8 mouse cellular contexts compared by ENCODE assay signal in the genomic region with DNA sequence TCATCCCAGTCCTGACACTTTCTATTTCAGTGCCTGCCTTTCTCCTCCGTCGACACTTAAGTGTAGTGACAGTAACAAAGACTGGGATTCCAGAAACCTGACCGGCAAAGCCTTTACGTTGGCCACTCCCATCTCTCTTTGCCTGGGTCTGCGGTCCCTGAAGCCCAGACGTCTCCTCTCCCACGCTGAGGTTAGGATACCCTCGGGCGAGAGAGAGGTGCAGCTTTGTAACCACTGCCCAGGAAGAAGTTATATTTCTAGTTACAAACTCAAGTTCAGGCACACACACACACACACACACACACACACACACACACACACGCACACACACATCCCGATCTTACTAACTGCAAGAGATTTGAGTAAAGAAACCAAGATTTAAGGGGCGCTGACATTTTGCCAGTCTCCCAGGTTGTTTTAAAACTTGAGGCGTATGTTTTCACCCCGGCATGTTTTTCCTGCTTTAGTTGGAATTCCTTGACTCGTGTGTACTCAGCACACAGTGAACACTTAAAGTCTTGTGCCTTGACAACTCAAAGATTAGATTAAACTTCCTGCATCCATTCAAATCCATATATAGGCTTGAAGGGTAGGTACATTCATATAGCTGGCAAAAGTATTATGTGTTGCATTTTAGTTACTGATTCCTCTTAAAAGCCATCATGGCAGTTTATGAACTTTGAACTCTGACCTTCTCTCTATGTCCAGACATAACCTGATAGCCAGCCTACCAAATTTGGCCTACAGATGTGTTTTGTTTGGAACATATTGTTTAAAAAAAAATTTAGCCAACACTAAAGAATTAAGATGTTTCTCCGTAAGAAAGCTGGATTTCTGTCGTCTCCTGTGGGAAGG. TPM values are rescaled to one million over a fixed set of nuclear protein-coding genes. Genes with fewer than 3 reads are reported as not detected.
DNase-seq lines count a peak whose midpoint lies in the region; ATAC-seq and TF ChIP-seq lines count a peak whose summit lies in the region.

No protein-coding gene starts in this region.

- H3K4me1 ChIP-seq in embryonic facial prominence, embryonic 10.5 days = peaks cover 33% of the 10 kb centered on the region
- H3K4me1 ChIP-seq in midbrain, embryonic 15.5 days = peaks cover 16% of the 10 kb centered on the region; the same call in 1 of the 2 replicates

- peak overlapping the region; percentile 95 for H3K4me2 ChIP-seq in midbrain, embryonic 15.5 days

- no peaks in the 10 kb centered on the region for H3K36me3 ChIP-seq in embryonic facial prominence, embryonic 10.5 days (replicated peaks)
- no peaks in the 10 kb centered on the region for H3K36me3 ChIP-seq in midbrain, embryonic 15.5 days (replicated peaks)

- no peaks in the 10 kb centered on the region for H3K9me3 ChIP-seq in embryonic facial prominence, embryonic 10.5 days
- H3K9me3 ChIP-seq in midbrain, embryonic 15.5 days = no peaks in the 10 kb centered on the region

- no peak for TF ChIP-seq CTCF in left cerebral cortex, adult 2 months (IDR thresholded peaks at IDR 0.05)

- ATAC-seq in midbrain, embryonic 15.5 days (replicated peaks) = peak; percentile 60; the same call in 1 of the 2 replicates

- peak overlapping the region; percentile 86 for H3K27ac ChIP-seq in left cerebral cortex, adult 2 months
- H3K27ac ChIP-seq in embryonic facial prominence, embryonic 10.5 days (replicated peaks) = peak overlapping the region; percentile 93
- peak overlapping the region; percentile 72 for H3K27ac ChIP-seq in midbrain, embryonic 15.5 days

- no peaks in the 10 kb centered on the region; the same call in 1 of the 2 replicates for H3K27me3 ChIP-seq in embryonic facial prominence, embryonic 10.5 days (replicated peaks; ENCODE audit: low read depth, poor library complexity, severe bottlenecking)
- no peaks in the 10 kb centered on the region for H3K27me3 ChIP-seq in midbrain, embryonic 15.5 days (replicated peaks)

- no peak for DNase-seq in left cerebral cortex, adult 2 months (ENCODE audit: extremely low spot score in 1 of 2, low spot score in 2 of 2)
- no peak for DNase-seq in left cerebral cortex, postnatal 25 days (ENCODE audit: low spot score in 2 of 2)
- DNase-seq in embryonic facial prominence, embryonic 10.5 days (ENCODE audit: low spot score) = no peak
- DNase-seq in induced T-regulatory cell, adult 2 months (ENCODE audit: low read depth) = peak; percentile 88
- no peak for DNase-seq in adrenal gland, postnatal 4 days (ENCODE audit: low spot score in 2 of 2)
- DNase-seq in frontal cortex, postnatal 10 days (ENCODE audit: low spot score in 2 of 2) = no peak
- DNase-seq in lung, postnatal 25 days (ENCODE audit: low spot score) = no peak

- intact Hi-C loops in left cerebral cortex, adult 2 months (cut with DNase I) = no loop called here
- intact Hi-C loops in left cerebral cortex, postnatal 25 days (cut with DNase I) = no loop called here

- 26% methylated on average over 17 of the region's 17 CpGs for WGBS in embryonic facial prominence, embryonic 10.5 days
- WGBS in midbrain, embryonic 15.5 days = 29% methylated on average over 17 of the region's 17 CpGs

- peak overlapping the region; percentile 83 for H3K4me3 ChIP-seq in left cerebral cortex, adult 2 months
- peak overlapping the region; percentile 78 for H3K4me3 ChIP-seq in embryonic facial prominence, embryonic 10.5 days
- peak overlapping the region; percentile 60 for H3K4me3 ChIP-seq in midbrain, embryonic 15.5 days

- H3K9ac ChIP-seq in midbrain, embryonic 15.5 days = peak overlapping the region; percentile 64; the same call in 1 of the 2 replicates

RNA-seq across cellular contexts. Expression of a gene that starts 0.6 kb away (rescaled TPM):
- total RNA-seq in left cerebral cortex, adult 2 months (2021) = 10 to 100 TPM; 19.1 to 20.6 TPM
- total RNA-seq in left cerebral cortex, postnatal 25 days (2021) = 10 to 100 TPM; 18.5 to 19.9 TPM
- polyA plus RNA-seq in embryonic facial prominence, embryonic 10.5 days (2016; fragmentation: Nextera tagmentation; extraction: Ambion mirVana) = 9.6 and 12.0 TPM in 2 replicates
- polyA plus RNA-seq in midbrain, embryonic 15.5 days (2015; fragmentation: Nextera tagmentation; extraction: Ambion mirVana) = 5.8 and 6.1 TPM in 2 replicates
- 10 to 100 TPM; 31.3 to 31.4 TPM for total RNA-seq in adrenal gland, postnatal 4 days (2021)

RNA-seq across cellular contexts. Expression of a gene that starts 28.4 kb away (rescaled TPM):
- total RNA-seq in left cerebral cortex, adult 2 months (2021) = 10 to 100 TPM; 21.4 to 23.3 TPM
- 10 to 100 TPM; 21.7 to 22.8 TPM for total RNA-seq in left cerebral cortex, postnatal 25 days (2021)
- polyA plus RNA-seq in embryonic facial prominence, embryonic 10.5 days (2016; fragmentation: Nextera tagmentation; extraction: Ambion mirVana) = 26.2 and 27.8 TPM in 2 replicates
- polyA plus RNA-seq in midbrain, embryonic 15.5 days (2015; fragmentation: Nextera tagmentation; extraction: Ambion mirVana) = 30.0 and 33.4 TPM in 2 replicates
- 10 to 100 TPM; 13.1 to 14.9 TPM for total RNA-seq in adrenal gland, postnatal 4 days (2021)
